Mouse (Mus musculus) fat pad, adult 2 months (tissue): Measurements from ENCODE around the gene Rad50.

ENCODE experiments used
- DNase-seq: peaks from one replicate; pipeline ENCODE4 v3.0.0-alpha.2; 2011; ENCODE audit warnings: low read depth, low spot score; ENCODE audit errors: extremely low read depth

Gene Rad50

GRCm38 (mm10) chr11:53699351-53699750 is 7.8 kb downstream of the Rad50 start:
- DNase-seq = no peak

- DNase-seq = no peak
These were observed 8.6 kb downstream of the Rad50 start for GRCm38 (mm10) chr11:53698521-53698920.

GRCm38 (mm10) chr11:53691979-53692378 is 15.1 kb downstream of the Rad50 start:
- no peak for DNase-seq

GRCm38 (mm10) chr11:53682994-53683530 is 24.1 kb downstream of the Rad50 start:
- DNase-seq = no peak

GRCm38 (mm10) chr11:53682170-53682569 is 24.9 kb downstream of the Rad50 start:
- DNase-seq = no peak

- no peak for DNase-seq
These were observed 25.4 kb downstream of the Rad50 start for GRCm38 (mm10) chr11:53681686-53682085.

GRCm38 (mm10) chr11:53680141-53680540 is 27.0 kb downstream of the Rad50 start:
- DNase-seq = no peak

GRCm38 (mm10) chr11:53671414-53671813 is 35.7 kb downstream of the Rad50 start:
- no peak for DNase-seq

- no peak for DNase-seq
These were observed 43.0 kb downstream of the Rad50 start for GRCm38 (mm10) chr11:53664091-53664490.

- DNase-seq = no peak
These were observed 44.1 kb downstream of the Rad50 start for GRCm38 (mm10) chr11:53662794-53663674.

GRCm38 (mm10) chr11:53657828-53658227 is 49.3 kb downstream of the Rad50 start:
- DNase-seq = no peak

- DNase-seq = no peak
These were observed 49.7 kb downstream of the Rad50 start for GRCm38 (mm10) chr11:53657381-53657780.

GRCm38 (mm10) chr11:53656558-53657202 is 50.4 kb downstream of the Rad50 start:
- no peak for DNase-seq

GRCm38 (mm10) chr11:53655043-53655442 is 52.1 kb downstream of the Rad50 start:
- no peak for DNase-seq

- no peak for DNase-seq
These were observed 54.7 kb downstream of the Rad50 start for GRCm38 (mm10) chr11:53652427-53652826.

GRCm38 (mm10) chr11:53651441-53651840 is 55.7 kb downstream of the Rad50 start:
- no peak for DNase-seq

GRCm38 (mm10) chr11:53644017-53644416 is 63.1 kb downstream of the Rad50 start:
- no peak for DNase-seq

- DNase-seq = no peak
These were observed 64.3 kb downstream of the Rad50 start for GRCm38 (mm10) chr11:53642744-53643279.

- no peak for DNase-seq
These were observed 69.3 kb downstream of the Rad50 start for GRCm38 (mm10) chr11:53637803-53638260.

- no peak for DNase-seq
These were observed 69.9 kb downstream of the Rad50 start for GRCm38 (mm10) chr11:53637046-53637802.

- no peak for DNase-seq
These were observed 70.9 kb downstream of the Rad50 start for GRCm38 (mm10) chr11:53636183-53636646.
